Mouse (Mus musculus): ENCODE data around the gene Pdcd5. TPM values are rescaled to one million over a fixed set of nuclear protein-coding genes. Genes with fewer than 3 reads are reported as not detected.
A peak's percentile ranks its signal among the peaks of the same experiment; 100 is the strongest.

Gene Pdcd5
- polyA plus RNA-seq, 1 experiment from 2014 or later: 162 TPM

GRCm38 (mm10) chr7:35663790-35664376 is 16.6 kb upstream of the Pdcd5 start:
- Histone ChIP-seq H3K4me3 (ENCODE audit: low read depth, low read length) (no peak overlapping the region), H3K4me1 (ENCODE audit: insufficient read depth) (no peaks in the 10 kb centered on the region), H3K27ac (ENCODE audit: low read depth) (no peak overlapping the region), H3K9me3 (ENCODE audit: low read length) (no peaks in the 10 kb centered on the region; the same call in 1 of the 2 replicates), H3K36me3 (replicated peaks; ENCODE audit: insufficient read depth, low read length) (no peaks in the 10 kb centered on the region), H3K9ac (replicated peaks) (no peak overlapping the region), H3K4me2 (ENCODE audit: low read depth, low read length) (no peak overlapping the region), H3K27me3 (ENCODE audit: insufficient read depth, low read length) (no peaks in the 10 kb centered on the region)
- ATAC-seq: no peak
- DNase-seq: no peak
- 78% methylated on average over 16 of the region's 16 CpGs for WGBS (ENCODE audit: insufficient replicate concordance)
- TF ChIP-seq CTCF (IDR thresholded peaks at IDR 0.05; ENCODE audit: low read depth): no peak
- no peak for TF ChIP-seq EP300 (IDR thresholded peaks at IDR 0.05; ENCODE audit: low read depth)

GRCm38 (mm10) chr7:35659173-35659572 is 11.9 kb upstream of the Pdcd5 start:
- 49% methylated on average over 3 of the region's 3 CpGs for WGBS (ENCODE audit: insufficient replicate concordance)
- ATAC-seq: no peak
- H3K4me3 ChIP-seq (ENCODE audit: low read depth, low read length): no peak overlapping the region

GRCm38 (mm10) chr7:35657829-35658228 is 10.5 kb upstream of the Pdcd5 start:
- WGBS (ENCODE audit: insufficient replicate concordance): 42% methylated on average over 6 of the region's 6 CpGs
- TF ChIP-seq EP300 (IDR thresholded peaks at IDR 0.05; ENCODE audit: low read depth): no peak
- TF ChIP-seq CTCF (IDR thresholded peaks at IDR 0.05; ENCODE audit: low read depth): no peak
- H3K9ac ChIP-seq (replicated peaks): no peak overlapping the region
- no peak for DNase-seq
- no peaks in the 10 kb centered on the region for H3K36me3 ChIP-seq (replicated peaks; ENCODE audit: insufficient read depth, low read length)
- no peak for ATAC-seq
- no peak overlapping the region for H3K4me2 ChIP-seq (ENCODE audit: low read depth, low read length)
- no peaks in the 10 kb centered on the region for H3K4me1 ChIP-seq (ENCODE audit: insufficient read depth)
- no peak overlapping the region for H3K27ac ChIP-seq (ENCODE audit: low read depth)
- H3K9me3 ChIP-seq (ENCODE audit: low read length): no peaks in the 10 kb centered on the region; the same call in 1 of the 2 replicates
- H3K4me3 ChIP-seq (ENCODE audit: low read depth, low read length): no peak overlapping the region
- no peaks in the 10 kb centered on the region for H3K27me3 ChIP-seq (ENCODE audit: insufficient read depth, low read length)

More at GRCm38 (mm10) chr7:35659173-35659572, 11.9 kb upstream of the Pdcd5 start:
- TF ChIP-seq CTCF (IDR thresholded peaks at IDR 0.05; ENCODE audit: low read depth) (peak; percentile 84), EP300 (IDR thresholded peaks at IDR 0.05; ENCODE audit: low read depth) (no peak)
- no peaks in the 10 kb centered on the region for H3K27me3 ChIP-seq (ENCODE audit: insufficient read depth, low read length)
- no peak overlapping the region for H3K27ac ChIP-seq (ENCODE audit: low read depth)
- no peak overlapping the region for H3K9ac ChIP-seq (replicated peaks)
- no peaks in the 10 kb centered on the region for H3K4me1 ChIP-seq (ENCODE audit: insufficient read depth)
- peak; percentile 64 for DNase-seq
- H3K4me2 ChIP-seq (ENCODE audit: low read depth, low read length): no peak overlapping the region
- H3K9me3 ChIP-seq (ENCODE audit: low read length): no peaks in the 10 kb centered on the region; the same call in 1 of the 2 replicates
- H3K36me3 ChIP-seq (replicated peaks; ENCODE audit: insufficient read depth, low read length): no peaks in the 10 kb centered on the region

- 75% methylated on average over 10 of the region's 10 CpGs for WGBS (ENCODE audit: insufficient replicate concordance)
- DNase-seq: no peak
- Histone ChIP-seq H3K4me1 (ENCODE audit: insufficient read depth) (0 out of 2 replicates have a peak, but pooled peaks cover under 1% of the 10 kb centered on the region), H3K27ac (ENCODE audit: low read depth) (no peak overlapping the region), H3K9ac (replicated peaks) (no peak overlapping the region), H3K9me3 (ENCODE audit: low read length) (no peaks in the 10 kb centered on the region), H3K27me3 (ENCODE audit: insufficient read depth, low read length) (no peaks in the 10 kb centered on the region), H3K4me2 (ENCODE audit: low read depth, low read length) (no peak overlapping the region), H3K4me3 (ENCODE audit: low read depth, low read length) (no peak overlapping the region), H3K36me3 (replicated peaks; ENCODE audit: insufficient read depth, low read length) (no peaks in the 10 kb centered on the region)
- no peak for ATAC-seq
- TF ChIP-seq CTCF (IDR thresholded peaks at IDR 0.05; ENCODE audit: low read depth) (peak; percentile 45), EP300 (IDR thresholded peaks at IDR 0.05; ENCODE audit: low read depth) (no peak)
Measured at GRCm38 (mm10) chr7:35651583-35652270, 4.4 kb upstream of the Pdcd5 start.

GRCm38 (mm10) chr7:35650716-35651410 is 3.5 kb upstream of the Pdcd5 start:
- no peak overlapping the region for H3K27ac ChIP-seq (ENCODE audit: low read depth)
- no peak overlapping the region for H3K9ac ChIP-seq (replicated peaks)
- H3K4me1 ChIP-seq (ENCODE audit: insufficient read depth): 0 out of 2 replicates have a peak, but pooled peaks cover 4% of the 10 kb centered on the region
- H3K4me2 ChIP-seq (ENCODE audit: low read depth, low read length): no peak overlapping the region
- TF ChIP-seq EP300 (IDR thresholded peaks at IDR 0.05; ENCODE audit: low read depth) (no peak), CTCF (IDR thresholded peaks at IDR 0.05; ENCODE audit: low read depth) (peak; percentile 15; the same call in 1 of the 2 replicates)
- no peaks in the 10 kb centered on the region for H3K9me3 ChIP-seq (ENCODE audit: low read length)
- DNase-seq (no peak), ATAC-seq (no peak)
- H3K36me3 ChIP-seq (replicated peaks; ENCODE audit: insufficient read depth, low read length): no peaks in the 10 kb centered on the region
- WGBS (ENCODE audit: insufficient replicate concordance): 75% methylated on average over 11 of the region's 11 CpGs
- H3K4me3 ChIP-seq (ENCODE audit: low read depth, low read length): no peak overlapping the region
- H3K27me3 ChIP-seq (ENCODE audit: insufficient read depth, low read length): no peaks in the 10 kb centered on the region

GRCm38 (mm10) chr7:35649071-35649470 is 1.8 kb upstream of the Pdcd5 start:
- DNase-seq (peak; percentile 81), ATAC-seq (peak; percentile 62)
- Histone ChIP-seq H3K9ac (replicated peaks) (no peak overlapping the region), H3K36me3 (replicated peaks; ENCODE audit: insufficient read depth, low read length) (peaks cover 10% of the 10 kb centered on the region; the same call in 1 of the 2 replicates), H3K27ac (ENCODE audit: low read depth) (no peak overlapping the region), H3K27me3 (ENCODE audit: insufficient read depth, low read length) (no peaks in the 10 kb centered on the region), H3K9me3 (ENCODE audit: low read length) (no peaks in the 10 kb centered on the region), H3K4me1 (ENCODE audit: insufficient read depth) (0 out of 2 replicates have a peak, but pooled peaks cover 4% of the 10 kb centered on the region), H3K4me2 (ENCODE audit: low read depth, low read length) (no peak overlapping the region), H3K4me3 (ENCODE audit: low read depth, low read length) (no peak overlapping the region)
- no peak for TF ChIP-seq CTCF (IDR thresholded peaks at IDR 0.05; ENCODE audit: low read depth)
- 37% methylated on average over 3 of the region's 3 CpGs for WGBS (ENCODE audit: insufficient replicate concordance)

Measured in liver, postnatal 0 days (tissue).